Mouse (Mus musculus): Measurements from ENCODE around the gene Numa1.
"Not testable (repeated sequence)": the region's sequence is repeated elsewhere in the genome, so short reads cannot be mapped to it uniquely, and the experiment has no call there.

Numa1 gene

DNA sequence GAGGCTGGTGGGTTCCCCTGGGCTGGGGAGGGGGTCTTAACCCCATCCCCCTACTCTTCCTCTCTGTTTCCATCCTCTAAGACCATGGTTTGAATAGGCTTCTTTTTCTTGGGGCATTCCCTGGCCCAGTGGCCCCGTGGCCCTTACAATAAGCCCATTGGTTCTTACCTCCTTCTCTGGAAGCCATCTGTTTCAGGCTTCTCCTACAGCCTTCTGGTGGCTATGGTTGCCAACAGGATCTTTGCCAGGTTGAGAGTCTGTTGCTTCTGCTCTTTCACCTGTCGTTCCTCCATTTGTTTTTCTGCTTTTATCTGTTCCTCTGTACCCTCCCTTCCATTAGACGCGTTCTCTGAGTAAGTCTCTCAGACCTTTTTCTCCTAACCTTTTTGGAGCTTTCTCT lies 3.7 kb downstream of the Numa1 start:
- no peak for DNase-seq (ENCODE audit: low spot score)

DNA sequence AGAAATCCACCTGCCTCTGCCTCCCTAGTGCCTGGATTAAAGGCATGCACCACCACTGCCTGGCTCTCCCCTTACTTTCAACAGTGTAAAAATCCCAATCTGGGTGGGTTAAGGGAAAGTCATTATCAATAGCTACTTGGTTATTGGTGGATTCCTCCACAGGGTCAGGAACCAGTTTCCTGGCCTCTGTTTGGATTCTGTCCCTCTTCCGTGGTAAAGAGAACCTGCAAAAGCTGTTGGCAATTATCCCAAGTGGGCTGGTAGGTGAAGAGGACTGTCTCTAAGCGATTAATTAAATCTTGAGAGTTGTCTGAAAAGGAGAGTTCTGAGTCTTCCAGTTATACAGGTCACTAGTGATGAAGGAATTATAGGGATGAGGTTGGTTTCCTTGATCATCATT lies 4.4 kb downstream of the Numa1 start:
- no peak for DNase-seq (ENCODE audit: low spot score)

- DNase-seq (ENCODE audit: low spot score), result no peak
Observed at GRCm38 (mm10) chr7:101939758-101940157, 5.8 kb downstream of the Numa1 start.

DNA sequence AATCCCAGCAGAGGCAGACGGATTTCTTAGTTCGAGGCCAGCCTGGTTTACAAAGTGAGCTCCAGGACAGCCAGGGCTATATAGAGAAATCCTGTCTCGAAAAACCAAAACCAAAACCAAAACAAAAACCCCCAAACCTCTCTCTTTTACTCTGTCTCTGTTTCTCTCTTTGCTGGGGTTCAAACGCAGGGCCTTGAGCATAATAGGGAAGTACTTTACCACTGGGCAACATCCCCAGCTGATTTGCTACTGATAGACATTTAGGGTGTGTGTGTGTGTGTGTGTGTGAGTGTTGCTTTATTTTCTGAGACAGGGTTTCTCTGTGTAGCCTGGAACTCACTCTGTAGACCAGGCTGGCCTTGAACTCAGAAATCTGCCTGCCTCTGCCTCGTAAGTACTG lies 15.1 kb downstream of the Numa1 start:
- not testable (repeated sequence) for DNase-seq (ENCODE audit: low spot score)

GRCm38 (mm10) chr7:101951648-101952047 lies 17.7 kb downstream of the Numa1 start:
- DNase-seq (ENCODE audit: low spot score), result no peak

- DNase-seq (ENCODE audit: low spot score), result no peak
Observed at GRCm38 (mm10) chr7:101952098-101952497, 18.2 kb downstream of the Numa1 start.

DNA sequence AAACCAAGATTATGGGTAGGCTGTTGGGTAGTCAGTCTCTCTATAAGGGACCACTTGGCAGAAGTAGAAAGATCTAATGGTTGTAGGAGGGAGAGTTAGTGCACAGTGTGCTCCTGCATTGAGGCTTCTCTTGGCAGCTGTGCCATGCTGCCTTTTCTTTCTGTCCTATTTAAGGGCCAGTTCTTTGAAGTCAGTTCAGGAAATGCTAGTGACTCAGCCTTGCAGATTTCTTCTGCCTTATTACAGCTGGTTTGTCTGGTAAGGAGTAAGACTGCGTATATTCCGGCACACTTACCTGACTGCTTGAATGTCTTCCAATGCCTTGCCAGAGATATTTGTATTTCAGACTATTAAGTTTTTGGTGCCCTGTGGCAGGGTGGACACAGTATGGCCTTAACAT lies 20.3 kb downstream of the Numa1 start:
- no peak for DNase-seq (ENCODE audit: low spot score)

DNA sequence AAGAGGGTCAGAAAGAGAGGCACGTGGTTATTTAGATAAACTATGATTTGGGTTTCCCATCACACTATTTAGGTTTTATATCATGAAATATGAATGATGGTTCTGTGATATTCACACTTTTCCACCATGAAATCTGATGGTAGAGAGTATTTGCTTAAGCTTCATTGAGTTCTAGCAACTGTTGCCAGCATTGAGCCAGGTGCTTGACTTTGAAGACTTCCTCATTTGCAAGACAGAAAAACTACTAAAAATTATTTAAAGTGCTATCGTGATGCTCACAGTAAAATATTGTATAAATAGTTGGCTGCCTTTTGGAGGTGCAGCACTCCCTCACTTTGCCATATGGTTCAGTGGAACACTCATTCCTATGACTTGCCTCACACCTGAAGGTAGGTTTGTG lies 21.4 kb downstream of the Numa1 start:
- no peak for DNase-seq (ENCODE audit: low spot score)

GRCm38 (mm10) chr7:101955862-101956261 lies 22.0 kb downstream of the Numa1 start:
- no peak for DNase-seq (ENCODE audit: low spot score)

GRCm38 (mm10) chr7:101956481-101956880 lies 22.6 kb downstream of the Numa1 start:
- no peak for DNase-seq (ENCODE audit: low spot score)

GRCm38 (mm10) chr7:101956911-101957310 lies 23.0 kb downstream of the Numa1 start:
- no peak for DNase-seq (ENCODE audit: low spot score)

- DNase-seq (ENCODE audit: low spot score), result no peak
Observed at GRCm38 (mm10) chr7:101962829-101963228, 28.9 kb downstream of the Numa1 start.

DNA sequence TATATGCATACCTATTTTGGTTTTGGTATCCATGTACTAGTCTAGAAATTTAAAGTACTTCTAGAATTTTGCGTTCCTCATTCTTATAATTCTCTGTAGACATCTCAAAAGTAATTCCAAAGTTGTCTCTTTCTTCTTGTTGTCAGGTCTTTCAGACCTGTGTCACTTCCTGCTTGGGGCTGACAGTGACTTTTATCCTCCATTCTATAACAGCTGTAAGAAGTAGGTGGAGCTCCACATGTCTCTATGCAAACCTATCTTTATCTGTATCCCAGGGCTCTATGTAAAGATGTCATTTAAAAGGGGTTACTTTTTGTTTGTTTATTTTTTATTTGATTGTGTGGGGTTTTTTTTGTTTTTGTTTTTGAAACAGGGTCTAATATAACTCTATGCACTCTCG lies 29.7 kb downstream of the Numa1 start:
- no peak for DNase-seq (ENCODE audit: low spot score)

DNA sequence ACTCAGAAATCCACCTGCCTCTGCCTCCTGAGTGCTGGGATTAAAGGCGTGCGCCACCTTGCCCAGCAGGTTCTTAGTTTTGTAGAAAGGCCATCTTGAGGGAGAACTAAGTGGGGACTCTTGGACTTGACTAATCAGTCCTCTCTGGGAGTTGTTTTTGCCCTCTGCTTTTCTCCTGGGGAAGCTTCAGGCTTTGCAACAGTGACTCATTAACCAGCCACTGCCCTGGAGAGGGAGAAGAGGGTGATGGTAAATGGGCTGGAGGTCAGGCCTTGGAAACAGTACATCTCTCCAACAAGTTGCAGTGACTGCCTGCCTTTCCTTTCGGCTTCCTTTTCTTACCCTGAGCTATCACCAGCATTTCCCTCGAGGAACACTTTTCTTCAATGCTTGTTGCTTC lies 30.6 kb downstream of the Numa1 start:
- DNase-seq (ENCODE audit: low spot score), result no peak

DNA sequence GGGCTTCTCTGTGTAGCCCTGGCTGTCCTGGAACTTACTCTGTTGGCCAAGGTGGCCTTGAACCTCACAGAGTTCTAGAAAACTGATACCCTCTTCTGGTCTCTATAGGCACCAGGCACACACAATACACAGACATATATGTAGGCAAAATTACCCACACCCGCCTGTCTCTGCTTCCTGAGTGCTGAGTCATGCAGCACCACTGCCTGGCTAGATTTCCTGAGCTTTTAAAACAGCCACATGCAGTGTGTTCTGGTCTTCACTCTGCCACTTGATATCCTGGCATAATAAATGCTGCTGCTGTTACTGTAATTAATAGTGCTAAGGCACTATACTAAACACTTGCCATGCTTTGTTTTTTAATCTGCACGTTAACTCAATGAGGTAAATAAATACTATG lies 31.7 kb downstream of the Numa1 start:
- no peak for DNase-seq (ENCODE audit: low spot score)

GRCm38 (mm10) chr7:101967256-101967655 lies 33.3 kb downstream of the Numa1 start:
- DNase-seq (ENCODE audit: low spot score), result no peak

GRCm38 (mm10) chr7:101968751-101969150 lies 34.8 kb downstream of the Numa1 start:
- no peak for DNase-seq (ENCODE audit: low spot score)

DNA sequence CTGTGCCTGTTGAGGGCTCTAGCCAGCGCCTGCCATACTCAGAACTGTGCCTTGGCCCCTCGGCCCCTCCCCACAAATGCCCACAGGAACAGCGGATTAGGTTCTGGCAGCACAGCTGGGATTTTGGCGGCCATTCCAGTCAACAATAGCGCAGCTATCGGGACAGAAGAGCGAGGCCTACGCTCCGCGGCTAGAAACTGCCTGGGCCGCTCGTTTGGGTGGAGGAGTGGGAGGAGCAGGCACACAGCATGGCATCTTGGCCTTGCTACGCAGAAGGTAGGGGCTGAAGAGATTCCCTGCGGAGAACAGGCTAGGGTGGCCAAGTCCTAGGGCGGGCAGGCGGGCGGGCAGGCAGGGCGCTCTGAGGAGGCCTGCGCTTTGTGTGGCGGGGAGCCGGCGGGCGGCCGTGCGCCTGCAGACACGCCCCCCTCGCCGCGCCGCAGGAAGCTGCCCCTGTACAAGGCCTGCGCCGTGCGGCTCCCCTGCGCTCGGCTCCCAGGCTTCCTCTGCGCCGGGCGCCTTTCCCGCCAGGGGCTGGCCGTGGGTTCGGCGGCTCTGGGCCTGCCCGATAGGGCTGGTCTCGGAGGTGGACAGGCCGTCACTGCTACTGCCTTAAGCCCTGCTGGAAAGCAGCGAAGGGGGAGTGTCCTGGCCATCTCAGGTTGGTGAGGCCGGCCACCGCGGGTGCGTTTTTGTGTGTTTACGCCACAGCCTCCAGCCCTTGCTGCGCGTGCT lies 36.0 kb downstream of the Numa1 start:
- DNase-seq (ENCODE audit: low spot score), result peak; percentile 78

DNA sequence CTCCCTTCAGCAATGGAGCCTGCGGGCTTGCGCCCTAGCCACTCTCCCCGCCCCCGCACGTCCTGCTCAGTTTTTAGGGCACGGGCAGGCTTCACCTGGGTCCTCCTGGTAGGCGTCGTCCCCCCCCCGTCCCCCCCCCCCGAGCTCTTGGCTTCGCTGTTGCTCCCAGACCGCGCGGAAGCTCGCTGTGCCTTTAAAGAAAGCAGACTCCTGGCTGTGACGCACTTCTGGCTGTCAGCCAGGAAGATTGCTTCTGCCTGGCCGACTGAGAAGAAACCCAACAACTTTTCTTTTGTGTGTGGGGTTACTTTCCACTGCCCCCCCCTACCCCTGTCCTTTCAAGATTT lies 36.5 kb downstream of the Numa1 start:
- peak; percentile 85 for DNase-seq (ENCODE audit: low spot score)

DNA sequence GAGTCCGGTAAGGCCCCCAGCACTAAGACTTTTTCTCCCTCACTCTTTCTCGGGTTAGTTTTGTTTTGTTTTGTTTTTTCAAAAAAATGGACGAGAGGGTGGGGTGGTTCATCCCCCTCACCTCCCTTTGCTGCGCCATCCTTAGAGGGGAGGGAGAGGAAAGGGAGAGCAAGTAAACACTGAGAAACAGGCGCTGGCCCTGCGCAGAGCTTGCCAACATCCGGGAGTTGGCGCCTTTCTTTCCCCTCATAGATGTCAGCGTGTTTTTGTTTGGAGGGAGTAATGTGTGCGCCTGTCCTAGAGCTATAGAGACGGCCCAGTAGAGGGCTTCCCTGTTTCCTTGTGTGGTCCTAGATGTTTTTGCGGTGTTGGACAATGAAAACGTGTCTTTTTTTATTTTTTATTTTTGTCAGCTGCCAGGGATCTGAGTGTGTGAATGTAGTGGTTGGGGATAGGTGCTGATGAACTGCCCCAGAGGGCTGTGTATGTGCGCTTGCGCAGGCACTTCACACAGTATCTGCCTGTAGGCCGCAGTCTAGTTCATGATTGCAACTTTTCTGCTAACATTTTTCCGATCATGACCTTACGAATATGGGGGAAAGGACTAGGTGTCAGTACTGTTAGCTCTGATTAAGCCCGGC lies 37.0 kb downstream of the Numa1 start:
- DNase-seq (ENCODE audit: low spot score), result peak; percentile 59

GRCm38 (mm10) chr7:101971721-101972120 lies 37.8 kb downstream of the Numa1 start:
- DNase-seq (ENCODE audit: low spot score), result no peak

DNA sequence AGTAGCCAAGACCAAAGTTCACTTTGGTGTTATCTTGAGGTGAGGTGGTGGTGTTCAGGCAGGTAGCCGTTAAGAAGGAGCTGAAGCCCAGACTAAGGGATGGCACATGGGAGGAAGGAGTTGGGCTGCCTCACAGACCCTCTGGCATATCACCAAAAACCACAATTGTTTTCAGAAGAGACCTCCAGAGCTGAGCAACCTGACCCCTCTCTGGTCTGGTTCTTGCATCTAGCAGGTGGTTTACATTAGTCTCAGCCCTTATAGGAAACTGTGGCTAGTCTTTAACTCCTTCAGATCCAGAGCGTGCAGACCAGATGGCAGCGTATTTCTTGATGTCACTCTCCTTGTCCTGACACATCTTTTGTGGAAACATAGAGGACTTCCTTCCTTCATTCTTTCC lies 39.8 kb downstream of the Numa1 start:
- DNase-seq (ENCODE audit: low spot score), result no peak

- DNase-seq (ENCODE audit: low spot score), result peak; percentile 24
Observed at GRCm38 (mm10) chr7:101974505-101974904, 40.6 kb downstream of the Numa1 start.

- no peak for DNase-seq (ENCODE audit: low spot score)
Observed at GRCm38 (mm10) chr7:101982735-101983134, 48.8 kb downstream of the Numa1 start.

Measured in urinary bladder, postnatal 25 days (tissue).